Mouse (Mus musculus) spleen, adult 2 months (tissue): ENCODE data around the gene Dnase1l1.

Experiments
- CTCF ChIP-seq: fragments of 200-500 bp; IDR thresholded peaks from 2 replicates; pipeline ENCODE4 v1.5.1; 2011; ENCODE audit warnings: mild to moderate bottlenecking, inconsistent platforms; ENCODE audit not compliant: insufficient read depth, insufficient read length, insufficient replicate concordance; ENCODE audit errors: extremely low read depth
- POLR2A ChIP-seq: fragments of 200-500 bp; IDR thresholded peaks from 2 replicates; pipeline ENCODE4 v1.6.1; 2011; ENCODE audit warnings: low read depth, low read length, inconsistent platforms

GRCm38 (mm10) chrX:74230038-74230437 is 52.1 kb downstream of the Dnase1l1 start:
- TF ChIP-seq POLR2A (no peak), CTCF (no peak)
